Mouse (Mus musculus): ENCODE data around the gene Fam166a.

The Fam166a gene

DNA sequence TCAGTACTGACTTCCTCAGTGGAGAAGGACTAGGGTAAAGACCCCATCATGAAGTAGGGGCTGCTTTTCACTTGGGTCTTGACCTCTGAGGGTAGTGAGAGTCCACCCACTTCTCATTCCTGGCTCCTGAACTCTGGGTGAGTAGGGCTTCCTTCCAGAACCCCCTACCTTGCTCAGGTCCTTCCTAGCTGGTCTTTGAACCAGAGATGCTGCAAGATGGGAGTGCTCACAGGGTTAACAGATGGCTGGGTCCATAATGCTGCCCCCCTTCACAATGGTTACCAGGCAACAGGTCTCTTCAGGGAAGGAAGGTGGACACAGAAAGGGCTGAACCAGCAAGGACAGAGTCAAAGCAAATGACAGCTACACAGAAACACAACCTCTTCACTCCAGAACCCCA is at the start of gene Fam166a:
Gene Fam166a (plus strand): TSS at position 301 of the 400 bp plus-strand sequence.
- in situ Hi-C loops (cut with MboI, MseI): no loop called here

DNA sequence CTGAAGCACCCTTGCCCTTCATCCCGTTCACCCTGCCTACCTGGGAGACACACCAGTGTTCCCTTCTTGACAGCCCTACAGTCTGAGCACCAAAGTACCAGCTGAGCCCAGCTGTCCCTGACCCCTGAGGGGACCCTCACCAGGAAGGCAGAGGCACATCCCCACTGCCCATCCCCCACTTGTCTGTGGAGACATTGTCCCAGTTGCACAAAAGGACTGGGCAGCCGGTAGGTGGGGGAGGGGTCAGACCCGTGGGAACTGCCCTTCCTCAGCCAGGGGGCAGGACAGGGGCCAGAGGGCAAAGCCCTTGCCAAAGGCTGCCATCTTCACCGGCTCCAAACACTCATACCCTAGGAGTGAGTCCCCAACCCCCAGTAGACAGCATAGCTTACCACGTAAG is 48.8 kb upstream of the Fam166a start:
- in situ Hi-C loops (cut with MboI, MseI): no loop called here

DNA sequence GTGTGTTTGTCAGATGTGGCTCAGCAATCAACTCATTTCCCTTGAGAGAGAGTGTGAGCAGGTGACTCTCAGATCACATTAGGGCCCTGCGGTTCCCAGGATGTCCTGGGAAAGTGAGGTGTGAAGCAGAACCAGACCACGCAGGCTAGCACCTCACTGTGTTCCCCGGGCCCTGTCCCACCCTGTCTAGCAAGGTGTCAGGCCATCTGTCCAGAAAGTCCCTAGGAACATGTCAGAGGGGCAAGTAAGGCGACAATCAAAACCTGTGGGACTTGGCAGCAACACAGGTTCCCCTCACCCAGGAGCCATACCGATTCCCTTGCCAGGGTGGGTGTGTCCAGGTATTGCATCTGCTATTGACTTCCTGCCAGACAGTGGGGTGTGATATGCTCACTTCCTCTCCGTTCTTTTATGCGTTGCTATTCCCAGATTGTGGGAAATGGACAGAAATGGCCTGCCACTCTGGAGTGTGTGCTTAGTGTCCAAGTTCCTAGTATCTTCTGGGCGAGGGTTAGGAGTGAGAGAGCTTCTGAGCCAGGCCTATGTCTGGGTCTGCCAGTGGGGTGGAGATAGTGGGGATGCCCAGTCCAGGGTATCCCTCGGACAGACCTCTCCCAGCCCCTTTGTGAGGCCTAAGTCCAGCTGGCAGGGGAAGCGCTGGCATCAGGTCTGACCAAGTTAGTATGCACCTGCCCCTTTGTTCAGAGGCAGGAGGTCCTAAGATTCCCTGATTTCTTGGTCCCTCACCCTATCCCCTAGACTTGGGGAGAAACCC is 48.0 kb upstream of the Fam166a start:
- in situ Hi-C loops (cut with MboI, MseI): no loop called here

DNA sequence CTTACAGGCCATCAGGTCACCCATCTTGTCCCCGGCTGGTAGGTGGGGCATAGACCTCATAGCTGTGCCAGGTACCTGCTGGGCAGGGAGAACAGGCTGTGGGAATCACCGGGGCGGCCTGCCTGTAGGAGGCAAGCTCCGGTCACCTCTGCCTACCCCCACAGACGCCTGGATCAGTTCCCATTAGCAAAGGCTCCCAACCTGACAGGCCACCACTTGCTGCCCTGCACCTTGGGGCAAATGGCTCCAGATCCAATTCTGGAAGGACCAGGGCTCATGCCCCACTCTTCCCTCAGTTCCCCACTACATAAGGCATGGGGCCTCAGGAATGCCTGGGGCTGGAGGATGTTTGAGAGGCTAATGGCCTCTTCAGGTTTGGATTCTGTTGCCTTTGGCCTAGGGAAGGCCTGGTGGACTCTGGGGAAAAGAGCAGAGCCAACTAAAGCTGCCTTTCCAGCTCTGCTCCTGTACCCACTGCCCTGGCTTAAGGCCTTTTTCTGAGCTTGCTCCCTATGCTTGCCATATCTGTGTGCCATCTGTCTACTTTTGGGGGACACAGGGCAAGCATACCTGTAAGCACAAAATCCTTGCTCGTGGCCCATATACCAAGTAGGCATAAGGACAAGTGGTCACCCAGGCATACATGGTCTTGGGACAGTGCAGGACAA is 47.3 kb upstream of the Fam166a start:
- in situ Hi-C loops (cut with MboI, MseI): no loop called here

DNA sequence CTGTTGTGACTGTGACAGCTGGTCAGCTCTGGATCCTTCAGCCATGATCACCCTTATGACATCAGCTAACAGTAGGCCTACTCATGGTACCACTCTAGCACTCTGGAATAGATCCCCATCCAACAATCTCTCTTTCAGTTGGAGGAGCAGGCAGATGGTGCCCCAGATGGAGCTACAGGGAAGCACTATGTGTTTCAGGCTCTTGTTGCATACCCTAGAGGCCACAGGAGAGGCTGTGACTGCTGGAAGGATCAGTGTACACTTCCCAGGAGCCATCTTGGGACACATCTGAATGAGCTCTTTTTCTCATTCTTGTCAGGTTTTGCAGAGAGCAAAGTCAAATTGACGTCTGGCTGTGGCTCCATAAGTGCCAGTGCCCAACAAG is 46.8 kb upstream of the Fam166a start:
- in situ Hi-C loops (cut with MboI, MseI): no loop called here

- in situ Hi-C loops (cut with MboI, MseI): no loop called here
Observed at GRCm38 (mm10) chr2:25172629-25173028, 45.9 kb upstream of the Fam166a start.

GRCm38 (mm10) chr2:25173821-25174220 is 44.7 kb upstream of the Fam166a start:
- in situ Hi-C loops (cut with MboI, MseI): no loop called here

DNA sequence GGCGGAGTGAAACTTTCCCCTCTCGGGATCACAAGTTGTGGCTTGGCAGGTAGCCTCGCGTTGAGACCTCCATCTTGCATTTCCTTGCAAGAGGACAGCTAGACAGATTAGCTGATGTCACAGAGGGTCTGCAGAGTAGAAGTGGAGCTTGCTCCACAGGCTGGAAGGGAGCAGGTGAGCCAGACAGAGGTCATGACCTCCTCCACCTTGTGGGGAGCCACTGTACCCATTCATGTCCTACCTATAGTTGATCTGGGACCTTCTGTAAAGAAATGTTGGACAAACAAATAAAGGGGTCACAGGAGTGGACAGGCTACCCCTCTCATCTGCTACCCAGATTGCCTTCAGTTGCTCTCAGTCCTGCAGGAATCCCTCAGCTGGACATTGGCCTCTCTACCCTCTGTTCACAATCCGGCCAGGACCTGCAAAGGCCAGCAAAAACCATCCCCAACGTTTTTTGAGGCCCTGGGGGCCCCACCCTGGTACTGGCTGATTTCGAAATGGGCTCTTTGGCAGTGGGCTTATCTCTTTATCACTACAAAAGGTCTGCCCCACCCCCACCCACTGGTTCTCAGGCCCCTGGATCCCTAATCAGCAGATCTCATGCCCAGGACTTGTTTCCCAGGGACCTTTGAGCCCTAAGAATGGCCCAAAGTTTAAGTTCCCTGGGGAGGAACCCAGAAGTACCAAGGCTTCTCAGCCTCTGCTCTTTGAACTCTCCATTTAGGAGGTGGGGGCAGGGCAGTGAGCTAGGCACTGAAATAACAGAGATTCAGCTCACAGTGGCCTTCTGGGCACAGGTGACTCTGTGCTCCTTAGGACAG is 43.5 kb upstream of the Fam166a start:
- in situ Hi-C loops (cut with MboI, MseI): no loop called here

GRCm38 (mm10) chr2:25175690-25176078 is 42.9 kb upstream of the Fam166a start:
- in situ Hi-C loops (cut with MboI, MseI): no loop called here

DNA sequence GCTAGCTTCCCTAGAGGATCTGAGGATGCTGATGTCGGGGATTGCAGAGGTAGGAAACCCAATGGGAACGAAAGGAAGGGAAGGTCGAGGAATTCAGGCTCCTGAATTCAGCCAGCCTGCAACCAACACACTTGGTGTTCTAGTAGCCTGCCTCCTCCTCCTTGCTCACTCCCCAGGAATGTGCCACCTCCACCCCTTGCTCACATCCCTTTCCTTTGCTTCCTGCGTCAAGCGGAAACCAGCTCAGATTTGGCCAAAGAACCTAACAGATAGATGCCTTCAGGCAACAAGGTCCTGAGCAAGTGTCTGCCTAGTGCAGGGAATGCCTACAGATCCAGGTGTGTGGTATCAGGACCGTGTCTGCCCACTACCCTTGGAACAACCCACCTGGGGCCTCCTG is 42.0 kb upstream of the Fam166a start:
- in situ Hi-C loops (cut with MboI, MseI): no loop called here

GRCm38 (mm10) chr2:25177076-25177475 is 41.5 kb upstream of the Fam166a start:
- in situ Hi-C loops (cut with MboI, MseI): no loop called here

DNA sequence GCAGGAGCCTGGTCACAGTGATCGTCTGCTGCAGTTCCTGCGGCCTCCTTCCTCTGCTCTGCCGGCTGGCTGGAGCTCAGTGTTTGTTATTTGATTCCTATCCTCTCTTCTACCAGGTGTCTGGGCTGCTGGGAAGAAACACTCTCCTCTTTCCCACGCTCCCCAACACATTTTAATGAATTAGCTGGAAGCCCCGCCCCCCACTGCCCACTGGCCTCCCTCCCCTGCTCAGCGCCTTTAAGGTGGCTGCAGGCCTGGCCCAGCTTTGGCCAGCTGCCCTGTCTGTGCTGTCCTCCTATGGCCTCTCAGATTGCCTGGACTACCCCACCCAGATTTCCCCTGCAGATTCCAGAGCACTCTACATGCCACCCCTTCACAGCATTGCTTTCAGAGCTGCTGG is 40.9 kb upstream of the Fam166a start:
- in situ Hi-C loops (cut with MboI, MseI): no loop called here

- in situ Hi-C loops (cut with MboI, MseI): no loop called here
Observed at GRCm38 (mm10) chr2:25178285-25178972, 40.1 kb upstream of the Fam166a start.

DNA sequence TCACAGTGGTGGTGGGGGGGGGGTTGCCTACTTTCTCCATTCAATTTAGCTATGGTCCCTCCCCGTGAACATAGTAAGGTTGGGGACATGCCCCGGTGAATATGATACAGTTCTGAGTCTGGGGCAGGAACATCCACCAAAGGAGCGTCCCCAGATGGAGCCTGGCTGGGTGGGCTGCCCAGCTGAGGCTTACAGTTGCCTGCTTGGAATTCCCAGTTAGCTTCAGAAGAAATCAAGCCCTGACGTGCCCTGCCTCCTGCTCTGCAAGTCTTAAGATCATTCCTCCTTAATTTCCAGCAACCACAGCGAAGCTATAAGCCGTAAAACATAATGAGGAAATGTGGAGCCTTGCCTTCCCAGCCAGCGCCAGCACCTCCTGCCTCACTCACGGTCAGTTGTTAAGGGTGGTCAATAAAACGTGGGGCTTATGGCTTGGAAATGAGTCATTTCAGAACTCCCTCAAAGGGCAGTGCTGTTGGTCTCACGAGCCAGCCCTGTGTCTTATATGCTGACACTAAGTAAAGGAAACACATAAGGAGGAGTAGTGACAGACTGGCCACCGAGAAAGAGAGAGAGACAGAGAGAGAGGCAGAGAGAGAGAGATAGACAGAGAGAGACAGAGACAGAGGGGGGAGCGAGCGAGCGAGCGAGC is 38.9 kb upstream of the Fam166a start:
- in situ Hi-C loops (cut with MboI, MseI): no loop called here

GRCm38 (mm10) chr2:25180478-25180903 is 38.1 kb upstream of the Fam166a start, which contains the start of gene Nrarp:
Gene Nrarp (plus strand): TSS chr2:25180758.
- in situ Hi-C loops (cut with MboI, MseI): no loop called here

DNA sequence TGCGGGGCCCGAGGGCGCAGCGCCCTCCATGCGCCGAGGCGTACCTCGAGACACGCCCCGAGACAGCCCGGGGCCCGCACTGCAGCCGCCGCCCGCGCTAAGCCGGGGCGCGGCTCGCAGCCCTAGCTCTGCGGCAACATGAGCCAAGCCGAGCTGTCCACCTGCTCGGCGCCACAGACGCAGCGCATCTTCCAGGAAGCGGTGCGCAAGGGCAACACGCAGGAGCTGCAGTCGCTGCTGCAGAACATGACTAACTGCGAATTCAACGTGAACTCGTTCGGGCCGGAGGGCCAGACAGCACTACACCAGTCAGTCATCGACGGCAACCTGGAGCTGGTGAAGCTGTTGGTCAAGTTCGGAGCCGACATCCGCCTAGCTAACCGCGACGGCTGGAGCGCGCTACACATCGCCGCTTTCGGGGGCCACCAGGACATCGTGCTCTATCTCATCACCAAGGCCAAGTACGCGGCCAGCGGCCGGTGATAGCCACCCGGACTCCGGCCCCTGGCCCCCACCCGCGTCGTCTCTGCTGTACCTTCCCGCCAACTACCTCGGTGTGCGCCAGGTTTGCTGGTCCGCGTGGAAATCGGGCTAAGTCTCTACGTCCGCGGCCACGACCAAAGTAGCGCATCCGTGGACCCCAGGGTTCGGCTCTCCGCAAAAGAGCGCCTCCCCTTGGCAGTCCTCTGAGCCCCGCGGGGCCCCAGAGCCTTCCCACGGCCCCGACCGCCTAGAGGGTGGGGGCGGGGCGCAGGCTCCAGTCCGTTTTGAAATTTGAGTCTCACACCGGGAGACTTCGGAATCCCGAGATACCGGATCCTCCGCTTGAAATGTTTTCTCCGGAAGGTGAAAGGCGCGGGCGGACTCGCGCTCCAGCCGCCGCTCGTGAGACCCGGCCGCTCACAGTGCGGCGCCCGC is 37.3 kb upstream of the Fam166a start:
- in situ Hi-C loops (cut with MboI, MseI): no loop called here

DNA sequence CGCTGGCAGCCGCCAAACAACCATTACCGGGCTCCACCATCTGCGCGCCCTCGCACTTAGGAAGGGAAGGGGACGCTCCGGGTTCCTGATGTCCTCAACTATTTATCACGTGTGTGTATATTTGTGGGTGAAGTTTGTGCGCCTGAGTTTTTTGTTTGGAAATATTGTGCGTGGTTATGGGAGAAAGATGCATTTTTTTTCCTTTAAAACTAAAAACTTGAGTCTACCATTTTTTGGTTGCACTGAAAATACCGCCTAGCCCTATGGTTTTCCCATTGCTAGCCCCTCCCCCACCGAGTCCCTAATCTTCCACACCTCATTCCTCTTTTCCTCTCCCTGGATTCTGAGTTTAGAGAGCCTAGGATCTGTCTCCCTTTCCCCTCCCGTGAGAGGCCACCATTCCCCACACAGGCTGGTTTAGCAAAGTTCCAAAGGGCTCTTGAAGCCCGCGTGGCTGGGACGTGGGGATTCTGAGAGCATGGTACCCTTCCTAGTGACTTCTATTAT is 36.6 kb upstream of the Fam166a start:
- in situ Hi-C loops (cut with MboI, MseI): no loop called here

GRCm38 (mm10) chr2:25182664-25183063 is 35.9 kb upstream of the Fam166a start:
- in situ Hi-C loops (cut with MboI, MseI): no loop called here

DNA sequence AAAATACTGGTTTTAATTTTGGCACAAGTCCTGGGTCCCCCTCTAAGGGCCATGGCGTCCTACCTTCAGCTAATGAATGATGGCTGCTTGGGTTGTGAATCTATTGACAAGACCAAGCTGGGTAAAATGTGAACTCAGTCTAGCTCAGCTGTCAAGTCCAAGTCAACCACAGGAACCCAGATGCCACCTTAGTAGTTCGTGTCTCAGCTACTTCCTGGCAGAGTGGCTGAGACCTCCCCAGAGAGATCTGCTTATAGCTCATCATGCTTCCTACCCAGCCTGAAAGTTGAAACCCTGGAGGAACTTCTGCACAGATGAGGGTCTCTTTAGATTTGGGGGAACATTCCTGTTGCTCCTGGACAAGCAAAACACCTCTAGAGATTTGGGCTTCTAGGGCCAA is 35.2 kb upstream of the Fam166a start:
- in situ Hi-C loops (cut with MboI, MseI): no loop called here

GRCm38 (mm10) chr2:25184496-25184895 is 34.0 kb upstream of the Fam166a start:
- in situ Hi-C loops (cut with MboI, MseI): no loop called here

Data from T-helper 1 cell (primary cell).